Mouse (Mus musculus): Measurements from ENCODE around the gene H2afx. TPM values are rescaled to one million over a fixed set of nuclear protein-coding genes. Genes with fewer than 3 reads are reported as not detected.
"Not testable (repeated sequence)": the region's sequence is repeated elsewhere in the genome, so short reads cannot be mapped to it uniquely, and the experiment has no call there.

Gene H2afx
- polyA plus RNA-seq, 1 experiment, result 23.6 TPM

DNA sequence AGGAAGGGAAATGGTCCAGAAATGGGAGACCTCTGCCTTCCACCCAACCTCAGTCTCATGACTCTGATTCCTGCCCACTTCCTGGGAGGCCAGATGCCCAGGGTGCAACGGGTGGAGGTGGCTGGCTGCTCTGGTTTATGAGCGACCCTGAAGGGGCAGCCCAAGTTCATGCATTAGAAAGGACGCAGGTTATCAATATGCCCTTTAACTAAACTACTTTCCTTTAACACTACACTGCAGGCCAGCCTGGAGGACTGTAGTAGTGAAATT, 15.7 kb upstream of the H2afx start:
- Histone ChIP-seq H3K27ac (ENCODE audit: insufficient read depth, low read depth, low read length) (peak overlapping the region; percentile 93), H3K4me1 (ENCODE audit: control insufficient read depth, insufficient read depth, low read length) (peaks cover 9% of the 10 kb centered on the region), H3K4me3 (ENCODE audit: insufficient read depth, low read depth, low read length) (peak overlapping the region; percentile 98), H3K36me3 (ENCODE audit: control insufficient read depth, insufficient read depth, low read length) (peaks cover 10% of the 10 kb centered on the region), H3K27me3 (replicated peaks; ENCODE audit: control insufficient read depth, insufficient read depth, low read length) (no peaks in the 10 kb centered on the region)
- DNase-seq, result peak; percentile 81
- TF ChIP-seq CTCF (conservative IDR thresholded peaks at IDR 0.05; ENCODE audit: insufficient read depth, insufficient read length, low read depth, low read length), result no peak
- no peak for TF ChIP-seq POLR2A (IDR thresholded peaks at IDR 0.05; ENCODE audit: low read depth, low read length)
- WGBS, result 9% methylated on average over 3 of the region's 3 CpGs

- Histone ChIP-seq H3K27me3 (replicated peaks; ENCODE audit: control insufficient read depth, insufficient read depth, low read length) (no peaks in the 10 kb centered on the region), H3K36me3 (ENCODE audit: control insufficient read depth, insufficient read depth, low read length) (peaks cover 10% of the 10 kb centered on the region), H3K4me1 (ENCODE audit: control insufficient read depth, insufficient read depth, low read length) (peaks cover 9% of the 10 kb centered on the region), H3K27ac (ENCODE audit: insufficient read depth, low read depth, low read length) (peak overlapping the region; percentile 93), H3K4me3 (ENCODE audit: insufficient read depth, low read depth, low read length) (peak overlapping the region; percentile 98)
- DNase-seq, result peak; percentile 45
- TF ChIP-seq CTCF (conservative IDR thresholded peaks at IDR 0.05; ENCODE audit: insufficient read depth, insufficient read length, low read depth, low read length), result no peak
- 2% methylated on average over 37 of the region's 37 CpGs for WGBS
Measured at GRCm38 (mm10) chr9:44319105-44319886, 15.2 kb upstream of the H2afx start.

DNA sequence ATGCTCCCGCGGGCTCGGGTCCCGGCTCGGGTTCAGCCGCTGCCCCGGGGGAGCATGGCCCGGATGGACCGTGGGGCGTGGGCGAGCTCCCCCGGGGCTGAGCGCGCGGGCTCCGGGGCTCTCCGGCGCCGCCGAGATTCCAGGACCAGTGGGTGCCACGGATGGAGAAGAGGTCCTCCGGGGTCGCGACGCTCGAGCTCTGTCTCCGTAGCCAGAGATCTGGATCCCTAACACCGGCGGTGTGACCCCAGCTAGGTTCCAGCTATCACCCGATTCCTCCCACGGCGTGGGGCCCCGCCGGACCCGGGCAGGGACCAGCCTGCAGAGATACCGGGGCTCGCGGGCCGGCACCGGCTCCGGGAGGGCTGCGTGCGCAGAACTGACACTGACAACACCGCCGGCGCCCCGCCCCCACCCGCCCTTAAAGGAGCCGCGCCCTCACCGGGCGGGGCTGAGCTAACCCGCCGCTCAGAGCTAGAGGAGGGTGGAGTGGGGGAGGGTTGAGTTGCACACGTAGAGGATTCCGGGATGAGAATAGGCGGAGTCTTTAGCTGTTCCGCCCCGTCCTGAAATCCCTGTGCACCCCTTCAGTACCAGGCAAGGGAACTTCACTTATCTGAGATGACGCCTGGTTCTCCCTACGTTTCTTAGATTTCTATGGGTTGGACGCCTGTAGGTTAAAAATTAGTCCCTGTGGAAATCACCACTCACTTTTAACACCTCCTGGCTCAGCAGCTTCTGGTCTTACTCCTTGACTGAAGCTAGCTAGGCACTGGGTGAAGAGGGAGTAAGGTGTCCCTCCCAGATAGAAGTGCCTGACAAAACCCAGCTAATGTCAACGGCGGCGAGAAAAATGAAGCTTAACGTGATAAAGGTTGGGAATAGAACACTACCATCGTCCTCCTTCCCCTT, 14.4 kb upstream of the H2afx start, which contains the start of gene C2cd2l:
TSS of gene C2cd2l (minus strand) at position 399 of the 912 bp plus-strand sequence.
- Histone ChIP-seq H3K4me3 (ENCODE audit: insufficient read depth, low read depth, low read length) (peak within 1 kb of the TSS; percentile 98), H3K27me3 (replicated peaks; ENCODE audit: control insufficient read depth, insufficient read depth, low read length) (no peaks in the 10 kb centered on the region), H3K36me3 (ENCODE audit: control insufficient read depth, insufficient read depth, low read length) (peaks cover 6% of the 10 kb centered on the region), H3K4me1 (ENCODE audit: control insufficient read depth, insufficient read depth, low read length) (peaks cover 9% of the 10 kb centered on the region), H3K27ac (ENCODE audit: insufficient read depth, low read depth, low read length) (peak within 1 kb of the TSS; percentile 93)
- TF ChIP-seq POLR2A (IDR thresholded peaks at IDR 0.05; ENCODE audit: low read depth, low read length) (no peak), CTCF (conservative IDR thresholded peaks at IDR 0.05; ENCODE audit: insufficient read depth, insufficient read length, low read depth, low read length) (no peak)
- WGBS, result under 1% methylated on average over 67 of the region's 67 CpGs
- DNase-seq, result peak; percentile 96

GRCm38 (mm10) chr9:44320799-44321133, 13.7 kb upstream of the H2afx start:
- no peak for TF ChIP-seq CTCF (conservative IDR thresholded peaks at IDR 0.05; ENCODE audit: insufficient read depth, insufficient read length, low read depth, low read length)
- TF ChIP-seq POLR2A (IDR thresholded peaks at IDR 0.05; ENCODE audit: low read depth, low read length), result no peak
- H3K27ac ChIP-seq (ENCODE audit: insufficient read depth, low read depth, low read length), result peak overlapping the region; percentile 54; the same call in 1 of the 2 replicates
- no peaks in the 10 kb centered on the region for H3K27me3 ChIP-seq (replicated peaks; ENCODE audit: control insufficient read depth, insufficient read depth, low read length)
- peaks cover 11% of the 10 kb centered on the region for H3K4me1 ChIP-seq (ENCODE audit: control insufficient read depth, insufficient read depth, low read length)
- 21% methylated on average over 6 of the region's 6 CpGs for WGBS
- H3K4me3 ChIP-seq (ENCODE audit: insufficient read depth, low read depth, low read length), result peak overlapping the region; percentile 33
- no peak for DNase-seq
- H3K36me3 ChIP-seq (ENCODE audit: control insufficient read depth, insufficient read depth, low read length), result peaks cover 4% of the 10 kb centered on the region

GRCm38 (mm10) chr9:44323656-44324055, 10.8 kb upstream of the H2afx start:
- DNase-seq; H3K4me3 ChIP-seq (ENCODE audit: insufficient read depth, low read depth, low read length); H3K27ac ChIP-seq (ENCODE audit: insufficient read depth, low read depth, low read length); H3K27me3 ChIP-seq (replicated peaks; ENCODE audit: control insufficient read depth, insufficient read depth, low read length); H3K36me3 ChIP-seq (ENCODE audit: control insufficient read depth, insufficient read depth, low read length): not testable (repeated sequence)
- peaks cover 13% of the 10 kb centered on the region; the same call in 1 of the 2 replicates for H3K4me1 ChIP-seq (ENCODE audit: control insufficient read depth, insufficient read depth, low read length)
- 55% methylated on average over 4 of the region's 4 CpGs for WGBS

- no peaks in the 10 kb centered on the region for H3K36me3 ChIP-seq (ENCODE audit: control insufficient read depth, insufficient read depth, low read length)
- peaks cover 13% of the 10 kb centered on the region; the same call in 1 of the 2 replicates for H3K4me1 ChIP-seq (ENCODE audit: control insufficient read depth, insufficient read depth, low read length)
- no peak overlapping the region for H3K27ac ChIP-seq (ENCODE audit: insufficient read depth, low read depth, low read length)
- DNase-seq, result peak; percentile 40
- TF ChIP-seq POLR2A (IDR thresholded peaks at IDR 0.05; ENCODE audit: low read depth, low read length) (no peak), CTCF (conservative IDR thresholded peaks at IDR 0.05; ENCODE audit: insufficient read depth, insufficient read length, low read depth, low read length) (no peak)
- 59% methylated on average over 6 of the region's 6 CpGs for WGBS
- H3K4me3 ChIP-seq (ENCODE audit: insufficient read depth, low read depth, low read length), result no peak overlapping the region
- H3K27me3 ChIP-seq (replicated peaks; ENCODE audit: control insufficient read depth, insufficient read depth, low read length), result no peaks in the 10 kb centered on the region
Measured at GRCm38 (mm10) chr9:44324147-44324546, 10.3 kb upstream of the H2afx start.

- peak overlapping the region; percentile 28; the same call in 1 of the 2 replicates for H3K27ac ChIP-seq (ENCODE audit: insufficient read depth, low read depth, low read length)
- not testable (repeated sequence) for H3K27me3 ChIP-seq (replicated peaks; ENCODE audit: control insufficient read depth, insufficient read depth, low read length); H3K36me3 ChIP-seq (ENCODE audit: control insufficient read depth, insufficient read depth, low read length); H3K4me3 ChIP-seq (ENCODE audit: insufficient read depth, low read depth, low read length); DNase-seq
- WGBS, result 60% methylated on average over 7 of the region's 8 CpGs
- H3K4me1 ChIP-seq (ENCODE audit: control insufficient read depth, insufficient read depth, low read length), result peaks cover 13% of the 10 kb centered on the region; the same call in 1 of the 2 replicates
Measured at GRCm38 (mm10) chr9:44325032-44325767, 9.3 kb upstream of the H2afx start.
